Mouse (Mus musculus) left cerebral cortex, postnatal 14 days (tissue): ENCODE results near the gene Rhof. TPM values are rescaled to one million over a fixed set of nuclear protein-coding genes. Genes with fewer than 3 reads are reported as not detected.

ENCODE experiments used
- DNase-seq, 2 experiments: peaks; one replicate each; pipeline ENCODE4 v3.0.0; 2021 to 2022; ENCODE audit warnings: low spot score in 2 of 2, mixed read lengths in 1 of 2
- intact Hi-C: fragments of 180-260 bp; cut with DNase I; formaldehyde crosslinking; loops from one replicate; pipeline ENCODE4 v1.15.1; 2025
- total RNA-seq, 2 experiments: library from RNA; stranded (reverse); gene quantifications; 2 replicates each; pipeline ENCODE4 v1.2.3; 2021

The Rhof gene
- total RNA-seq, 2 experiments from 2014 or later: 54.3 to 56.3 TPM

DNA sequence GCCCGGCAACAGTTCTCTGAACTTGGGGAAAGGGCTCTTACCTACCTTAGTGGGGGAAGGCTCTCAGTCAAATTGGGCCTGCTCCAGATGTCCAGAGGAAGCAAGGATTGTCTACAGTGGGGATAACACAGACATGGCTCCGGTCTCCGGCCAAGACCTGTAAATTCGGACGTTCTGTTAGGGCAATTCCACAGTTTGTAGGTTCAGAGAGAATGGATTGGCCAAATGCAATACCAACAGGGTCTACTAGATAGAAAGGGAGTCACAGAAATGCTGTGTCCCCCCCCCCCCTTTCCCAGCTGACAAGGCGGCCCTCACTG lies 5.4 kb upstream of the Rhof start:
- intact Hi-C loops: no loop called here
- DNase-seq: no peak

DNA sequence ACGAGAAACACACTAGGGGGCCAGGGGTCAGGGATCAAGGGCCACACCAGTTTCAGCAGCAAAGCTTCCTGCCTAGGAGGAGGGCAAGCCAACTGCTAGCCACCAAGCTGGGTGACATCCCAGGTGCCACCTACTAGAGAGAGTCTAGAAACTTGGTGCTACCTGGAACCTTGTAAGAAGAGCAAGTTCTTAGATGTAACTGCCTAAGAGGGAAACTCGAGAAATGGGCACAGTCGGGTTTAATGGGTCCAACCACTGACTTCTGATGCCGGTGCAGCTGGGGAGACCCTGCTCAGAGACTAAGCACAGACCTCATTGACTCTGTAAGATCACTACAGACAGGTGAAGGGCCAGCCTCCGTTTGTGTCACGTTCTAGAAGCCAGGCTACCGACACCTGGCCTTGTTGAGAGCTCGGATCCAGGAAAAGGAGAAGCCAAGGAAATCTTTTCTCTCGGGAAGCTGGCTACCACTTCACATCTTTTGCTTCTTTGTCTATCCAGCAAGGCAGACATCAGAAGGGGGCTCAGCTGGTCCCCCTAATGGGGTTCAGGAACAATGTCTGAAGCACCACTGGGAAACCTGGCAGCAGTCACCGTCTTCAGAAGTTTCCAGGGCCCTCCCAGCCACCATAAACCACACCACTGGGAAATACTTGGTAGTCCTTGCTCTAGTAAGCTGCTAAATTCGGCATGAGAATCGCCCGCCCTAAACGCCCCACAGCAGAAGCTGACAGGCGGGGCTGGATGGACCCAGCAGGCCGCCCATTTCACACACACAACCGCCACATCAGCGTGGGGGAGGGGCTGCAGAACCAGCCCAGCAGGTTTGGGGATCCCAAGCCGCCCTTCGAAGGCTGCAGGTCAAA lies 4.8 kb upstream of the Rhof start:
- intact Hi-C loops: no loop called here
- DNase-seq: peak; percentile 72 to 77

GRCm38 (mm10) chr5:123136361-123137043 lies 4.0 kb upstream of the Rhof start:
- intact Hi-C loops: no loop called here
- peak; percentile 89 to 95 for DNase-seq

DNA sequence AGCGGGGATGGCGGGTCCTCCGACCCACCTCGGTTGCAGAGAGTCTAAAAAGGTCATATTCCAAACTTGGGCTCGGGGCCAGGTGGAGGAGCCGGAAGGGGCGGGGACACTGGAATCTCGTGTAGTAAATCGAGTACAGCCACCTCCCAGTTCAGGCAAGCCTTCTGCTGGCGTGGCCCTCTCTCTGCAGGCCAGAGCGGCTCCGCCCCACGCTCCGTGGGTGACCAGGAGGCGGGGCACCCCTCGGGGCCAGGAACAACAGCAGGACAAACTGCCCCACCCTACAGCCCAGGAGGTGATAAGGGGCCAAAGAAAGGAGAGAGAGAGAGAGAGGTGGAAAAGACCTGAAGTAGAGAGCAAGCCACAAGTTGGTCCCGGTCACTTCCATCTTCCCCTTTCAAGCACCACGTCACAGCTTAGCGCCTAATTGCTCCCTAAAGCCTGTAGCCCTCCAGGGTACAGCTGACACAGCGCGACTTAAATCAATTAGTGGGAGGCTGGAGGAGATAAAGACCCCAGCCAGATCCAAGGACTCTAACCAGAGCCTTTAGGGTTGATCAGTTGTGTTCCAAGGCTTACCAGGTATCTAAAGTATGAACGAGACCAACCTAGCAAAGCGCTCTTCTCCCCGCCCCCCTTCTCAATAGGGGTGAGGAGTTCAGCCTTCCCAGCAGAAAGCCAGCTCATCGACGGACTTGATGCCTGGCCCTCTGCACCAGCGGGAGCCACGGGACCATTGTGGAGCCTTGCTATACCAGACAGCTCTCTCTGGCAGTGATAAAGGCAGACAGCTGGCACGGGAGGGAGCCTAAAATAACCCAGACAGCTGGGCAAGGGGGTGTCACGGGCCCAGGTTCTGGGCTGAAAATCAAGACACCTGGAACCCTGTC lies 3.2 kb upstream of the Rhof start:
- intact Hi-C loops: no loop called here
- peak; percentile 58 to 86 for DNase-seq

DNA sequence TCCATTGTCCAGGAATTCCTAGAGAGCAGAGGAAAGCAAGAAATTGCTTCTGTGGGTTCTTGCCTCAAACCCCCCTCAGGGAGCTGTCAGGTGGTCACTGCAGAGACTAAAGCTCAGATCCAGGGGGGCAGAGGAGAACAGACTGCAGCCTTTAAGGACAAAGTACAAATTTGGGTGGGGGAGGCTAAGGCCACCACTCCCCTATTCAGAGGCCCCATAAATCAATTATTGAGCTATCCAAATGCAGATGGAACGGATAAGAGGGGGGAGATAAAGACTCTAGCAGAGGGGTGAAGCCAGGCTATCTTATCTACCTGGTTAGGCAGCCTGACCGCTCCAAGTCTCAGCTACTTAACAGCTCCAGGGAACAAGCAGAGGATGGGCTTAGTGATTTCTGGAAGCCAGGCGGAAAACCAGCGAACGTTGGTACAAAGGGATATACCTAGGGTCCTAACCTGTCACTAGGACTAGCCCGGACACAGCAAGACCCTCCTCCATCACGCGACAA lies 2.4 kb upstream of the Rhof start:
- DNase-seq: no peak
- intact Hi-C loops: no loop called here

GRCm38 (mm10) chr5:123134186-123134874 lies 1.8 kb upstream of the Rhof start:
- intact Hi-C loops: no loop called here

DNA sequence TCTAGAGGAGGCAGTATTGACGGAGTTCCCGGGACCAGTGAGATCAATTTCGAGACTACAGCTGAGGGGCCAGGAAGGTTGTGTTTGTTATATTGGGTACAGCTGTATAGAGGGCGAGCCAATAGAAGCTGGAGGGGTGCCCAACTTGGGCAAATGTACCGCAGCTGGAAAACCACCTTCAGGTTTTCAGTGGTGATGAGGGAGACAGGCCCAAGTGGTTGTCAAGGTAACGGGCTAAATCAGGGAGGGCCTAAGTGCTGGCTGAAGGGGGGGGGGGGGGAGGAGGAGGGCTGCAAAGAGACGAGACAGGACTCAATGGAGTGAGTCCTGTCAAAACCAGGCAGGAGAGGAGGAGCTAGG lies 1.3 kb upstream of the Rhof start:
- intact Hi-C loops: loop anchor here (1.0 kb wide), 1 partner anchor 16 kb away; no protein-coding TSS in a partner anchor

More at GRCm38 (mm10) chr5:123134186-123134874, 1.8 kb upstream of the Rhof start:
- DNase-seq: peak in 1 of 2 experiments; percentile 67

DNA sequence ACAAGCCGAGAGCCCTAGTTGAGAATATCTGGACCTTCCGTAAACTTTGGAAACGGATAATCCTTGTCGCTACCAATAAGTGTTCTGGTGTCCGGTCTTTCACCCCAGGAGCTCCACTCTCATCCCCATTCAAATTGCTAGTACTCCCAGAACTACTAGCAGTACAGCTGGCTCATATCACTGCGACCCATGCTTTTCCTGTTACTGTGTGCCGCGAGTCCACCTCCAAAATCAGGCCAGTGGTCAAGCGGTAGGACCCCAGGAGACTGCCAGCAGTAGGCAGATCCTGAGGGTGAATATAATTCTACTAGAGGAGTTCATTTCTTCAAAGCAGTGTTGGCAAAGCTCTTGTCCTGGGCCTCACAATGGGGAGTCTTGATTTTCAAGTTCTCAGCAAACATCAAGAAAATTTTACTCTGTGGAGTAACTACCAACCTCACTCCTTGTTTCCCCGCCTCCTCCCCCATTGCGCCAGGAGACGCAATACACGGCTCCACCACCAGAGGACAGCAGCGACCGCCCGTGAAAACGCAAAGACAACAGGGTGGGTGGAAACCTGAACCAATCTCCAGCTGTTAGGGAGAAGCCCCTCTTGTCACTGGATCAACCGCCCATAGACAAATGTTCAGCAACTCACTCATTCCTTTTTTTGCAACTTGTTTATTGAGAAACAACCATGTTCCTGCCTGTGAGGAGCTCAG lies 741 bp upstream of the Rhof start:
- intact Hi-C loops: loop anchor here (1.0 kb wide), 1 partner anchor 16 kb away; no protein-coding TSS in a partner anchor
- DNase-seq: peak; percentile 90 to 92

More for the DNA sequence above, 1.3 kb upstream of the Rhof start:
- peak in 1 of 2 experiments; percentile 69 for DNase-seq

DNA sequence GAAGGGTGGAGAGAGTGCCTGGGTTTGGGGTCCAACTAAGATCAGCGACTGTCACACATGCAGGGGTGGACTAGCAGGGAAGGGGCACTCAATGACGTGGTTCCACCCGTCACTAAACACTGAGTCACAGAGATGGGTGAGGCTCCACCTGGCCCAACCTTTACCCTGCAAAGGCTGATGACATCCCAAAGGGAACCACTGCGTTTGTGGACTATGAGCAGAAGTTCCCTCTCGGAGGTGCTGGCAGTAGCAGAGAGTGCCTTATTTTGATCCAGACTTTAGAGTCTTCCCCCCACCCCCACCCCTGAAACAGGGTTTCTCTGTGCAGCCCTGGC lies 1.7 kb downstream of the Rhof start:
- no peak for DNase-seq
- intact Hi-C loops: no loop called here

DNA sequence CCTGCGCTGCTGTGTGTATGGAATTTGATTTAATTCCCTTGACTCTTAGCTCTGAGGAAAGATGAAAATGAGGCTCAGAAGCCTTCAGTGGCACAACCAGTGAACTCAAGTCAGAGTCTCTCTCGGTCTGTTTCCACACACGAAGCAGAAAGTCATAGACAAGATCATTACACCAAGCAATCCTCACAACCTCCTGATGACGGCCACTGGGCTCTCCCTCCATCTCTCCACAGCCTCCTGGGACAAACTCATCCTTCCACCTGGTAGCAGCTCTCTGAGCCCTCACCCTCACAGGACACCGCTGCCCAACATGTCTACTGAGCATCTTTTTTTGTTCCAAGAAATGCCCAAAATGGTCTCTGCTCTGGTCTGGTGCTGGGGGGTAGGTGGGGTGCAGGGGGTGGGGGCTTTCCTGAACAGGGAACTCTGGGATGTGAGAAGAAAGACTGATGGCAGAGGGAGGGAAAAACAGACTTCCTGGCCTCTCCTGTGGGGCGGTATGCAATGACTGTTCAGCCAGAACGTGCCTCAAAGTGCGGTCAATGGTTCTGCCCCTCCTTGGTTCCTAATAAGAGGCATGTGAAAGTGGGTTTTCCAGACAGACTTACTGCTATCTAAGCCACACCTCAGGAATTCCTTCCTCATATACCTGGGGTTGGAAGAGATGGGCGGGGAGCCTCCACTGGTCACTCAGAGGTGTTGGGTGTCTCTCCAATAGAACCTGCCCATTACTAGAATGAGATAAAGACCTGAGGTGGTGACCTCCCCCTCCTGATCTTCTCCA lies 2.3 kb downstream of the Rhof start:
- no peak for DNase-seq
- intact Hi-C loops: no loop called here

DNA sequence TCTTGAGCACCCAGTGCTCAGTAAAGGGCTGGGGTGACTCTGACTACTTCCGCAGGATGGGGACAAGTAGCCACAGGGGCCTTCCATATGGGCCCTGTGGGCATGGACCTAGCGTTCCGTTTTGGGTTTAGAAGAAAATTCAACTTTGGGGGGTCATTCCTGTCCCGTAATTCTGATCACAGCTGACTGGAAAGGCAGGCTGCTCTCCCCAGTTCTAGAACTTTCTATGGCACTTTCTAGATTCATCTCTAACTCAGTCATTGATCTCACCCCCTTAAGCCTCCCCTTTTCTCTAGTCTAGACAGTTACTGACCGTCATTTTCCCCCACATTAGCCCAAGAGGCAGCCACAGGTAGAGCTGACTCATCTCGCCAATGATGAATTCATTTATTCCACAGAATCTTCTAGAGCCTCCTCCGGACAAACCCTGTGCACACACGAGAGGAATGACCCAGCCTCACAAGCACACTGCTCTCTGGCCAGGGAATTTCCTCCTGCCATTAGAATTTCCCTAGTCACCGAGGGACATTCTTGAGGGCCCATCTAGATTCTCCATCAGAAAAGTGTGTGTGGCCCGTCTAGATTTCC lies 3.2 kb downstream of the Rhof start:
- intact Hi-C loops: no loop called here
- no peak for DNase-seq

- DNase-seq: no peak
- intact Hi-C loops: no loop called here
These were observed 3.9 kb downstream of the Rhof start for GRCm38 (mm10) chr5:123128426-123129169.

- intact Hi-C loops: no loop called here
- no peak for DNase-seq
These were observed 5.5 kb downstream of the Rhof start for GRCm38 (mm10) chr5:123127031-123127430.

DNA sequence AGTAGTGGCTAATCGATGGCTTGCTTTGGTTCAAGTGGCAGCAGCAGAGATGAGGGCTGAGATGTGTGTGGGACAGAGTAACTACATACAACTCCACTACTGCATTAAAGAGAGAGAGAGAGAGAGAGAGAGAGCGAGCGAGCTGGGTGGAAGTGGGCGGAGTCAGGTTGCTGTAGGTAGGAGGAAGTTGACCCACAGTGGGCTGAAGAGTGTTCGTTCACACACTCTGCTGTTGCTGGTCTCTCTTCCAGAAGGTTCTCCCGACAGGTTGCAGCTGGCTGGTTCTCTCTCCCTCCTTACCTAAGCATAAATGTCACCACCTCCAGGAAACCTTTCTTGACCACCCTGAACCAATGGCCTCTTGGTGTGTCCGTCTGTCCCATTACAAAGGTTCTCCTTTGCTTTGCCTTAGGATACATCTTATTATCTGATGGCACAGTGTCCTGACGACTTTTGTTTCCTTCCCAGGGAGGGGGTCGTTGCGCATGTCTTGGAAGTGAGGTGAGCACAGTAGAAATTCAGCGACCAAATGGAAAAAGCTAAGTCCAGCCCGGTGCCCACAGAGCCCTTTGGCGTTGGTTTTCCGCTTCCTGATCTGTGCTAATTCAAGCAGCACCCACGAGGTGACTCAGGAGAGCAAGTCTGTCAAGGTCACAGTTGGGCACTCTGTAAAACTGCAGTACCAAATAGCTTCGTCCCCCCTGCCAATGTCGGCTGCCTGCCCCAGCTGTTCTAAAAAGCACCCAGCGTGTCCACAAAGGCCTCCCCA lies 6.7 kb downstream of the Rhof start:
- intact Hi-C loops: no loop called here
- no peak for DNase-seq

- intact Hi-C loops: no loop called here
- DNase-seq: no peak
These were observed 7.4 kb downstream of the Rhof start for GRCm38 (mm10) chr5:123125105-123125504.

DNA sequence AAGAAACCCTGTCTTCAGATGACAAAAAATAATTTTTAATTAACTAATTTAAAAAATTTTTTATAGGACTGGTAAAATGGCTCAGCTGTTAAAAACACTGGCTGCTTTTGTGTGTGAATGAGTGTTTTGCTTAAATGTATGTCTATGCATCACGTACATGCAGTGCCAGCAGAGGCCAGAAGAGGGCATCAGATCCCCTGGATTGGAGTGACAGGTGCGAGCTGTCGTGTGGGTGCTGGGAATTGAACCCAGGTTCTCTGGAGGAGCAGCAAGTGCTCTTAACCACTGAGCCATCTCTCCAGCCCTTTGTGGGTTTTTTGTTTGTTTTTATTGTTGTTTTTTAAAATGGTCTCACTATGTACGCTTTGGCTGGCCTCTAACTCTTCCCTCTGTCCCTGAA lies 10.3 kb downstream of the Rhof start:
- no peak for DNase-seq
- intact Hi-C loops: no loop called here
